Mouse (Mus musculus) induced T-regulatory cell, adult 2 months (primary cell): ENCODE data around the gene Zfp185.
"Not testable (repeated sequence)": the region's sequence is repeated elsewhere in the genome, so short reads cannot be mapped to it uniquely, and the experiment has no call there.

ENCODE experiments used
- DNase-seq: peaks from one replicate; pipeline ENCODE4 v3.0.0-alpha.2; 2012; ENCODE audit warnings: low read depth

The Zfp185 gene

DNA sequence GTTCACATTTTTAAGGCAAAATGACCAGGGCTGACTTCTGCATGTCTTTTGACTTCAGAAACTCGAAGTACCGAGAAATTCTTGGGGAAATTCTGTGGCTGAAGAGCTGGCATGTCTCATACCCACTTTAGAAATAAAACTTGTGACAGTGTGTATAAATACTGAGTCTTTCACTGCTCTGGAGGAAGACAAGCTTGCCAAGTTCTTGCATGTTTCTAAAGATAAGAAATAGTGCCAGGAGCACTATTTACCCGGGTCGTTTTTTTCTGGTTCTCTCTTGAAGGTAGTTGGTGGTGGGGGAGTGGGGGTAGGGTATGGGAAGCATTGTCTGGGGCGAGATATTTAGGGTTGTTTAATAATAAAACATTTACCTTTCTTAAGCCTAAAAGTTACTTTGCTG lies 75.2 kb downstream of the Zfp185 start:
- DNase-seq = no peak

DNA sequence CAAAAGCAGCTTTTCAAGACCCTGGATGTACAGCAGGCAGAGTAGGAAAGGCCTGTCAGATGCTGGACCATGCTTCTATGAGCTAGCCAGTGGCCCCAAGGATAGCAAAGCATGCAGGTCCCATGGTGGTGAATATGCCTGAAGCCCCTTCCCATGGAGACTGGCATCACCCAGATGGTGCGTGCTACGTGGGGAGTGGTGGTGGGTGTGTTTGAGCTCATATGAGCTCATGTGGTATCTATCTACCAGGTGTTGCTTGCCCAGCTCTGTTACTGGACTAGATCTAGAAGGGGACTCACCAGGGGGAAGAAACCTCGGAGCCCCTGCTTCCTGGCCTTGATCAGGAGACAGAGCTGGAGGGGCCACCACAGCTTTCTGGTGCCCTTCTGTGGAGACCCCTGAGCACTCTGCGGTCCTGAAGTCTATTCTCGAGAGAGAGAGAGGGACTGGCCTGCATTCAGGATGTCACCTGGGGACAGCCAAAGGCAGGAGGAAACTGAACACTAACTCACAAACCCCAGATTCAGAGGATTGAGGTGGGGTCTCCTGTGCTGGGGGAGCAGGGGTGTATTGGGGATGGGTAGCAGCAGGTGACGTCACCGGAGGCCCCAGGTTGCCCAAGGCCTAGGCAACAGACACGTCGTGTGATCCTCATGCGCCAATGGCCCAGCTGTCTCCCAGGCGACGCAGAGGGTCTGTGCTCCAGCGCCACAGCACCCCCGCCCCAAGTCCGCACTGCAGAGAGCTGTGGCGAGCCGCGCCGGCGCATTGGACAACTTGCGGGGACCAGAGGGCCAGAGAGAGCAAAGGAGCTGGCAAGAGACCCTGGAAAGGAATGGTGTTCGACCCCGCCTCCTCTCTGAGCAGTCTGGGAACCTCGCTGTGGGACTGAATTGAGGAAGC lies 76.6 kb downstream of the Zfp185 start:
- DNase-seq = no peak

DNA sequence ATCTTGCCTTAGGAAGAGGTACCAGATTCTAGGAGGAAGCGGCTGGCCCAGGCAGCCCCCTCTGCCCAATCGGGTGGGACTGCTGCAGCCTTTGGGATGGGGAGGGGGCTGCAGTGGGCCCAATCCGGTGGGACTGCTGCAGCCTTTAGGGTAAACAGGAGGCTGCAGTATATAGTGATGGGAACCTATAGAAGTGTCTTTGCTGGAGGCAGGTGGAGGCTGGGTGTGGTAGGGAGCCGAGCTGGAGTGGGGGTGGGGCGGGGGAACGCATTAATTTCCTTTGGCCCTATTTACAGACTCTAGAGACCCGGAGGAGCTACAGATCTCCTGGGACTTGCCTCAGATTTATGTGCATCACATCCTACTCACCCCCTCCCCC lies 77.3 kb downstream of the Zfp185 start, which contains the start of gene Pnma3:
Gene Pnma3, plus strand, starts transcription at position 373 of the 379 bp plus-strand sequence.
- DNase-seq = no peak

DNA sequence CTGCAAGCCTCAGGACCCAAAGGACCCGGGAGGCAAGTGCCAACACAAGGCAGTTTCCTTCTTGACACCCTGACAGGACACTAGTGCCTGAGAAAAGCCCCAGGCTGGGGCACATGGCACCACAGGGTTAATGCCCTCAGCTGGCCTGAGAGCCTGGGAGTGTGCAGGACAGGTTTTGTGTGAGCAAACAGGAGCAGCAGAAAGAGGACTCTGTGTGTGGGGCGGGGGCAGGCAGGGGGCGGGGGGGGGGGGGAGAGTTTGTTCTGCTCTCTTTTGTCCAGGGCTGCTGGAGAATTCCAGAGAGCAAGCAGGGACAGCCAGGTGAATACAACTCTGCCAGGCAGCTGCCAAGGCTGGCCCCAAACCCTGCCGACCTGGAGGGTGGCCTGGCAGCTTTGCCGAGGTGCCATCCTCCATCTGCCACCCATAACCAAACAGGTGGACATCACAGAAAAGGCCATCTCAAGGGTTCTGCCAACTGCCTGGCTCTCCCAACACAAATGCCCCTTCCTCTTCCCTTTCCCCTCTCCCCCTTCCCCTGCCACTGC lies 79.7 kb downstream of the Zfp185 start:
- DNase-seq = not testable (repeated sequence)
